Mouse (Mus musculus) cerebellum, postnatal 25 days (tissue): Measurements from ENCODE around the gene Ube2j2.

Source experiments
- DNase-seq, 2 experiments: peaks; one replicate each; pipeline ENCODE4 v3.0.0; 2021; ENCODE audit warnings: mixed read lengths in 2 of 2

Ube2j2 gene

GRCm38 (mm10) chr4:155943534-155944249 is at the start of gene Ube2j2:
Ube2j2 (plus strand) TSS chr4:155943831.
- peak; percentile 97 to 100 for DNase-seq

- DNase-seq = peak; percentile 51 to 67
Observed at GRCm38 (mm10) chr4:155894311-155894881, 49.2 kb upstream of the Ube2j2 start.

GRCm38 (mm10) chr4:155895216-155895615 is 48.4 kb upstream of the Ube2j2 start:
- DNase-seq = peak; percentile 86 to 90

DNA sequence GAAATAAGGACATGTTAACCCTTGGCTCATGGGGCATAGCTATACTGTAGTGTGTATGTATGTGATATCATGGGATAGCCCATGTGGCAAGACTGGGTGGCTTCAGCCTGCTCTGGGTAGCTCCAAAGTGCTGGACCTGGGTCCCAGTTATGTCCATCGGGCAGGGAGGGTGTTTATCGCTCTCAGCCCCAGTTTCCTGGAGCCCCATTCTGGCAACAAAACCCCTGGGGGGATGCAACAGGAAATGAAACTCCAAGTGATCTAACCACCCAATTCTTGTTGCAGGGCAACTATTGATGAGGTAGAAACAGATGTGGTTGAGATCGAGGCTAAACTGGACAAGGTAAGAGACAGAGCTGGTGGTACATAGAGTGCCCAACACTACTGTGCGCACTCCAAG is 47.8 kb upstream of the Ube2j2 start:
- DNase-seq = peak in 1 of 2 experiments; percentile 15

- DNase-seq = peak; percentile 4 to 10
Observed at GRCm38 (mm10) chr4:155896461-155896860, 47.2 kb upstream of the Ube2j2 start.

DNA sequence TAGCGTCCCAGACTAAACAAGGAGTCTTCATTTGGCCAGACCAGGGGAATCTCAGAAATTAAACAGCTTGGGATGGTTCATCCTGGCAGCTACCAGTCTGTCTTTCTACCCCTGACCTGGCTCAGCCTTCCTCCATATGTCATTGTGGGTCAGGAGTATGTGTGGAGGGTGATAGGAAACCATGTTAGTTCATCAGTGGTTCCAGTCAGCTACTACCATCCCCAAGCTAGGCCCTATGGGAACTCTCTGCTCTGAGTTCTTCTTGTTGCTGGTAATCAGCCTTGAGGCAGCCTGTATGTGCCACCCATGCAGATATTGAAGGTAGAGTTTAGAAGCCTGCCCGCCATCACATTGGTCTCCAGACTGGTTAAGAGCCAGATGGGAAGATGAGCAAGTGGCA is 45.3 kb upstream of the Ube2j2 start:
- DNase-seq = peak; percentile 14 to 15

DNA sequence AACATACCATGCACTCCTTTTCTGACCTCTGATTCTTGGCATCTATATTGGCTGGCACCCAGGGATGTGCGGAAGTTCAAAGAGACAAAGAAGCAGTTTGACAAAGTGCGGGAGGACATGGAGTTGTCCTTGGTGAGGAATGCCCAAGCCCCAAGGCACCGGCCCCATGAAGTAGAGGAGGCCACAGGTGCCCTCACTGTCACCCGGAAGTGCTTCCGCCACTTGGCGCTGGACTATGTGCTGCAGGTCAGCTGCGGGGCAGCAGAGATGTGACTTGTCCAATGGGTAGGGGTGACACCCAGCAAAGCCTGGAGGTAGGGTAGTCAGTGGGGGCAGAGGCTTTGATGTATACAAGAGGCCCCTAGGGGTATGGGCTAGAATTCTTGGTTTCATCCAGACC is 44.3 kb upstream of the Ube2j2 start:
- peak; percentile 15 to 18 for DNase-seq

- DNase-seq = peak; percentile 39 to 63
Observed at GRCm38 (mm10) chr4:155901205-155901604, 42.4 kb upstream of the Ube2j2 start.

DNA sequence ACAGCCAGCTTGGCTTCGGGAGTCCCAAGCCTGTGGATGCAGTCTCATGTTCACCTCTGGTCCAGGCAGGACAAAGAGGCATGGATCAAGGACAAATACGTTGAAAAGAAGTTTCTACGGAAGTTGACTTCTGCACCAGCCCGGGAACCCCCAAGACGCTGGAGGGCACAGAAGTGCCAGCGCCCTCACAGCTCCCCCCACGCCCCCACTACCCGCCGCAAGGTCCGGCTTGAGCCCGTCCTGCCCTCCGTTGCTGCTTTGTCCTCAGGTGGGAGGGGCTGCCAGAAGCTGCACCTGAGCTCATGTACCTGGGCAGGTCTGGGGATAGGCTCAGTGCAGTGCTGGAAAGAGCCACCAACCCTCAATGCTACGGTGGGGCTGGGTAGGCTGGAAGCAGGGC is 40.4 kb upstream of the Ube2j2 start:
- peak; percentile 4 to 20 for DNase-seq

DNA sequence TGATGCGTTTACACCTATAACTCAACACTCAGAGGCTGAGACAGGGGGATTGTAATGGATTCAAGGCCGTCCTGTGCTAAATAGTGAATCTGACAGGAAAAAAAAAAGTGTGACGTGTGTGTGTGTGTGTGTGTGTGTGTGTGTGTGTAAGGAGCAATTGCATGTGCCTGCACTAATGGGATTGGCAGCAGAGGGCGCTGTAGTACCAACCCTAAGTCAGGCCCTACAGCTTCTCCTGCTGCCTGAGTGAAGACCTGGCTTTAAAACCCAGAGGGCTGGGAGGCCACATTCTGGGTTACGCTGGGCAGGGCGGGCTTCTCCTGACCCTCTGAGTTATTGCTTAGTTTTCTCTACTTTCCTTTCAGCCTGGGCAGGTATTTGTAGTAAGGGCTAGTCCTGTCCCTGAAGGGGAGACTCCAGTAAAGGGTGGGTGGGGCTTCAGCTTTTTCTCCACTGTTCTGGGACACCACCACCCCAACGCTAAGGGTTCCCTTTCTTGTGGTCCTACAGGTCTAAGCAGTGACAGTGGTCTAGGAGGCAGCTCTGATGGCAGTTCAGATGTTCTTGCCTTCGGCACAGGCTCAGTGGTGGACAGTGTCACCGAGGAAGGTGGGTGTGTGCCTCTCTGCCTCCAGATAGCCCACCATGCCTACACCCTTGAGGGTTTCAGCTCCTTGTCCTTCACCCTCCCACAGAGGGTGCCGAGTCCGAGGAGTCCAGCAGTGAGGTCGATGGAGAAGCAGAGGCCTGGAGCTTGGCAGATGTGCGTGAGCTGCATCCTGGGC is 39.1 kb upstream of the Ube2j2 start:
- peak; percentile 36 to 65 for DNase-seq

DNA sequence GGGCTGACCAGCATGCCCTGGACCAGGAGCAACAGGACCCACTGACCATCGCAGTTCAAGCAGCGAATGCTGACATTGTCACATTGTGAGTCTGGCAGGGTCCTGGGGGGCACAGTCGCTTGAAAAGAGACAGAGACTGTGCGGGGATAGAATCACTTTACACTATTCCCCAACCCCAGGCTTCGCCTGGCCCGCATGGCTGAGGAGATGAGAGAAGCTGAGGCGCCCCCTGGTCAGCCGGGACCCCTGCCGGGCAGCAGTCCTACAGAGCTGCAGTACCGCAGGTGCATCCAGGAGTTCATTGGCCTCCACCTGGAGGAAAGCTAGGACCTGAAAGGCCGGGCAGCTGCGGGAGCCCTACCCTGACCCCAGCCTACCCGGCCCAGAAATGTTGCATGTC is 38.0 kb upstream of the Ube2j2 start:
- DNase-seq = peak in 1 of 2 experiments; percentile 27

DNA sequence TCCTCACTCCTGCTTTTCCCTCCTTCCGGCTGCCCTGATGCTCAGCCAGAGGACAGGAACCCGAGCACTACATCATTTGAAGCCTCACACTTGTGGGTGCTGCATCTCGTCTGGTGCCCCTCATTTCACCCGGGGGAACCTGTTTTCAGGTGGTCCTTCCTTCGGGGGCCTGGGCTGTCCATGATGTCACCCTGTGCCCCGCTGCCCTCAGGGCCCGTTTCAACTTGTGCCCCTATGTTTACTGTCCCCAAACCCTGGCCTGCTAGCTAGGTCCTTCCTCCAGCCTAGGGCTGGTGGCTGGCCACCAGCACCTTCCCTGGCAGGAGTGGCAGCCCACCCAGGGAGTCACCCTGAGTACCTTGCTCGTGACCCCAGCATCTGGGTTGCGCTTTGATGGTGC is 37.5 kb upstream of the Ube2j2 start:
- DNase-seq = peak; percentile 4 to 6

DNA sequence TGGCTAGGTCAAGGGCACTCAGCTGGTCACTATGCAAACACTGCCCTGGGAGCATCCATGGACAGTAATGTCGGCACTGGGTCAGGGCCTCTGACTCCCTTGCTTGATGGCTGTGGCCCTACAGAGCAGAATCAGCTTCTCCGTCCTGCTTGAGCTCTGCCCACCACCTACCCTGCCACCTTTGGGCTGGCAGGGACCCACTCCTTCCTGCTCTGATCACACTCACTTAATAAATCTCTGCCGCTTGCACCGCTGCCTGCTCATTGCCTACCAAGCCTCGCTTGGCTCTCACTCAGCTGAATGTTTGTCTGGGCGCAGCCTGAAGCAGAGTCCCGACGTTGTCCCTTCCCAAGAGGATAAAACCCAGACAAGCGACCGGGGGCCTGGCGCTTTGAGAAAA is 36.6 kb upstream of the Ube2j2 start:
- DNase-seq = peak; percentile 1 to 5

- DNase-seq = peak; percentile 8 to 13
Observed at GRCm38 (mm10) chr4:155908281-155908680, 35.4 kb upstream of the Ube2j2 start.

DNA sequence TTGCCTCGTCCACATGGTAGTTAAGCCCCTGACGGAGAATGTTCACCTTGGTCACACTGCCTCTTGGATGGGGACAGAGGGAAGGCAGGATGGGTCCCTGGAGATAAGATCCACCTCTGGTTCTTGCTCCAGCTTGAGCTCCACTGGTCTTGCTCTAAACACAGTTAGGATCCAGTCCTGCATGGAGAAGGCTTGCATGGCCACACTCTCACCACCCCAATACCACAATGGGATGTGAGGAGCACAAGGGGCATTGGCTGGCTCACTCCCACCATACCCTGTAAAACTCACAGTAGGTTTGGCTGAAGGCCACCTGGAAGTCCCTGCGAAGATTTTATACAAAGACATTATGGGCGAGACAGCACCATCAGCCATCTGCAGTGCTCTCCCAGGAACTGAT is 34.9 kb upstream of the Ube2j2 start:
- peak; percentile 6 to 13 for DNase-seq

DNA sequence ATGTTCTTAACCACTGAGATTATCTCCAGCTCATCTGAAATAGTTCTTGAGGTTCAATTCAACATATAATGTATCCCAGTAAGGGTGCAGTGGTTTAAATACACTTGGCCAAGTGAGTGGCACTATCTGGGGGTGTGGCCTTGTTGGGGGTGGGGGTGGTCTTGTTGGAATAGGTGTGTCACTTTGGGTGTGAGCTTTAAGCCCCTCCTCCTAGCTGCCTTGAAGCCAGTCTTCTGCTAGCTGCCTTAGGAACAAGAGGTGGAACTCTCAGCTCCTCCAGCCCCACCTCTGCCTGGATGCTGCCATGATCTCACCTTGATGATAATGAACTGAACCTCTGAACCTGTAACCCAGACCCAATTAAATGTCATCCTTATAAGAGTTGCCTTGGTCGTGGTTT is 11.6 kb upstream of the Ube2j2 start:
- DNase-seq = no peak

- DNase-seq = peak in 1 of 2 experiments; percentile 52
Observed at GRCm38 (mm10) chr4:155943049-155943452, 580 bp upstream of the Ube2j2 start.

- DNase-seq = peak in 1 of 2 experiments; percentile 28
Observed at GRCm38 (mm10) chr4:155944271-155944670, 640 bp downstream of the Ube2j2 start.

- DNase-seq = no peak
Observed at GRCm38 (mm10) chr4:155947094-155947493, 3.5 kb downstream of the Ube2j2 start.

DNA sequence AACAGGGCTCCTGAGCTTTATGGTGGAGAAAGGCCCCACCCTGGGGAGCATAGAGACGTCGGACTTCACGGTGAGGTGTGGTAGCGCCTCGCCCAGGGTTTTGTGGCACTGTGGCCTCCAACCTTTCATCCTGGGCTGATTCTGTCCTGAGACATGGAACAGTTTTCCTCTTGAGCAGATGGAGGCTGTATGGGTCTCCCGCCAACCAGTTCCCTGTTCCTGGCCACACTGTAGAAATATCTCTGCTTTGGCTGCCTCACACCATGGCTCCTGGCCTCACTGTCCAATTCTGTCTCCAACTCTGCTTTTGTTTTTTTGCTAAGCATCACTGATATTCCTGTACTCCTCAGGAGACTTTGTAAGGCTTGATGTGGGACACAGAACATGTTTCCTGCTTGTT is 11.9 kb downstream of the Ube2j2 start:
- peak; percentile 58 to 68 for DNase-seq

DNA sequence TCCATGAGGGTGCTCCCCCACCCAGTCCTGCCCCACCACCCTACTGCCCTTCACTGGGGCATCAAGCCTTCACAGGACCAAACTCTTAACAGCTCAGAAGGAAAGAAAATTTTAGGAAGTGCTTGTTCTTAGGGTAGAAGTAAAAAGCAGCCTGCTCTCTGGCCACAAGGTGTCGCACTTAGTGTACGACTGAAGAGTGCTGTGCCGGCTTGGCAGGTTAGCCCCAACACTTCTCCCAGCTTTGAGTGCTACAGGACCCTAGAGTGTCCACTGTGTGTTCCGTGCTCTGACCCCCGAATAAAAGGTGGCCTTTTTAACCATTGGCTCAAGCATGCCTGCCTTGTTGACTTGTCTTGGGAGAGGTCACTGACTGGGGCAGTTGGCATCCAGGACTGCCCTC is 15.6 kb downstream of the Ube2j2 start:
- peak; percentile 77 to 86 for DNase-seq

DNA sequence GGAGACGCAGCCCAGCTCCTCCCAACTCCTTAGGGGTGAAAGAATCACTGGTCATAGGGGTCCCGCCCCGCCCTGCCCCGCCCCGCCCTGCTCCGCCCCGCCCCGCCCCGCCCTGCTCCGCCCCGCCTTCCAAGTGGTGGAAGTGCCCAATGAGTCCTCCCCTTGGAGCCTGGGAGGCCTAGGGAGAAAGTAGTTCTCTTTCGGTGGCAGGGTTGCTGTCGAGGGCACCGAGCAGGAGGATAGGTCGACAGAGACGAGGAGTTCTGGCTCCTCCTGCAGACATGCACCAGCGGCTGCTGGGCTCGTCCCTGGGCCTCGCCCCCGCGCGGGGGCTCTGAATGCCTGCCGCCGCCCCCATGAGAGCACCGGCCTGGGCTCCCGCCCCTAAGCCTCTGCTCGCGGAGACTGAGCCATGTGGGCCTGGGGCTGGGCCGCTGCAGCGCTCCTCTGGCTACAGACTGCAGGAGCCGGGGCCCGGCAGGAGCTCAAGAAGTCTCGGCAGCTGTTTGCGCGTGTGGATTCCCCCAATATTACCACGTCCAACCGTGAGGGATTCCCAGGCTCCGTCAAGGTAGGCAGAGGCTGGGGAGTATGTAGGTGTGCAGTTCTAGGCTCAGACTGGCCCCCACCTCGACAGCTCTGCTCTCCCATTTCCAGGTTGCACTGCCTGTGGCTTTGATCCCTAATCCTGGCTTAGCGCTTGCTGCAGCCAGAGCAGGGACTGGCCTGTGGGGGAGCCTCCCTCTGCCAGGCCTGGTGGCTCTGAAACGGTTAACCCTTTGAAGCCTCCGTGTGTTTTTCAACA is 18.7 kb downstream of the Ube2j2 start, which contains the start of gene C1qtnf12:
Gene C1qtnf12 (plus strand): TSS at position 152 of the 805 bp plus-strand sequence.
- peak; percentile 52 to 59 for DNase-seq

DNA sequence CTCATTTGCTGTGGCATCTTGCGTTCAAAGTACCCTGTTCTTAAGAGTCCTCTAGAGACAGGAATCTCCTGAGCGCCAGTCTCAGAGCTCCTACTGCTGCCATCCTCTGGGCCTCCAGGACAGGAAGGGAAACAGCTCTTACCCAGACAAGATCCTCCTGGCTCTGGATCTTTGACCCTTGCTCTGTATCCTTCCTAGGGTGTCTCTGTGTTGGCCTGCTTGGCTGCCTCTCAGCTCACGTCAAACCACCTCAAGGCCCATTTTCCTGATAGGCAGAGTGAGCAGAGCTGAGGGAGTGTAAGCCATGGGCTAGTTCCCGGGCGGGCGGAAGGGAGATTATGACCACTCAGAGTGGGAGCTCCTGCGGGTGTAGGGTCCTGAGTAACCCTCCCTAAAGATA is 19.5 kb downstream of the Ube2j2 start:
- no peak for DNase-seq
